Mouse (Mus musculus) ES-E14 (cell line): ENCODE data around the gene Kctd21.

Experiments
- CHD2 ChIP-seq: IDR thresholded peaks from 2 replicates; pipeline ENCODE4 v1.6.1; 2014; ENCODE audit warnings: mild to moderate bottlenecking, low read depth, low read length, inconsistent platforms
- MAFK ChIP-seq: IDR thresholded peaks from 2 replicates; pipeline ENCODE4 v1.6.1; 2014; ENCODE audit warnings: mild to moderate bottlenecking, low read depth, low read length, inconsistent platforms; ENCODE audit not compliant: insufficient read depth
- ZC3H11A ChIP-seq: IDR thresholded peaks from 2 replicates; pipeline ENCODE4 v1.6.1; 2012; ENCODE audit warnings: low read depth, mild to moderate bottlenecking, inconsistent platforms, low read length, borderline replicate concordance
- ZNF384 ChIP-seq: IDR thresholded peaks from 2 replicates; pipeline ENCODE4 v1.6.1; 2012; ENCODE audit warnings: low read depth, low read length, inconsistent platforms

DNA sequence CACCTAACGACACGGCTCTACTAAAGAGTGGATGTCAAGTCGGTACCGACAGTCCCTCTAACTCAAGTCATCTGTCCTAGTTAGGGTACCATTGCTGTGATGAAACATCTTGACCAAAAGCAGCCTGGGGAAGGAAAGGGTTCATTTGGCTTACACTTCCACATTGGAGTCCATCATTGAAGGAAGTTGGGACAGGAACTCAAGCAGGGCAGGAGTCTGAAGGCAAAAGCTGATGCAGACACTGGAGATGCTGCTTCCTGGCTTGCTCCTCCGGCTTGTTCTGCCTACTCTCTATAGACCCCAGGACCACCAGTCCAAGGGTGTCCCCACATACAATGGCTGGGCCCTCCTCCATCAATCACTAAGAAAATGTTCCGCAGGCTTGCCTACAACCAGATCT lies 16.5 kb upstream of the Kctd21 start:
- TF ChIP-seq ZNF384: no peak
- no peak for TF ChIP-seq ZC3H11A
- no peak for TF ChIP-seq MAFK
- TF ChIP-seq CHD2: no peak
